Mouse (Mus musculus): ENCODE measurements at regions not wholly inside any gene's neighbourhood (a gene's known extent, or its start where the extent isn't known, plus 50 kb on each side); places are given as distances from the start of the nearest gene placed in this dataset.

GRCm38 (mm10) chr14:87215099-87215498, 74.1 kb upstream of the Diaph3 start:
- Histone ChIP-seq H3K27me3 (ENCODE audit: control insufficient read depth, insufficient read depth, low read length) (no peaks in the 10 kb centered on the region), H3K4me2 (replicated peaks; ENCODE audit: low read depth, low read length) (no peak overlapping the region), H3K9me3 (ENCODE audit: control insufficient read depth, low read depth, low read length) (no peaks in the 10 kb centered on the region), H3K27ac (ENCODE audit: low read length) (no peak overlapping the region), H3K4me3 (ENCODE audit: low read depth, low read length) (no peak overlapping the region), H3K4me1 (ENCODE audit: control insufficient read depth, insufficient read depth, low read length) (no peaks in the 10 kb centered on the region), H3K9ac (replicated peaks; ENCODE audit: low read depth, low read length) (no peak overlapping the region), H3K36me3 (ENCODE audit: control insufficient read depth, insufficient read depth, low read length) (no peaks in the 10 kb centered on the region)
- WGBS: 22% methylated on average over 2 of the region's 2 CpGs
- ATAC-seq (ENCODE audit: insufficient number of reproducible peaks, insufficient read depth, low FRiP score, low read depth): no peak

GRCm38 (mm10) chr14:87217042-87217441, 76.0 kb upstream of the Diaph3 start:
- ATAC-seq (ENCODE audit: insufficient number of reproducible peaks, insufficient read depth, low FRiP score, low read depth): no peak
- Histone ChIP-seq H3K27ac (ENCODE audit: low read length) (no peak overlapping the region), H3K27me3 (ENCODE audit: control insufficient read depth, insufficient read depth, low read length) (no peaks in the 10 kb centered on the region), H3K4me2 (replicated peaks; ENCODE audit: low read depth, low read length) (no peak overlapping the region), H3K4me1 (ENCODE audit: control insufficient read depth, insufficient read depth, low read length) (no peaks in the 10 kb centered on the region), H3K4me3 (ENCODE audit: low read depth, low read length) (no peak overlapping the region), H3K9me3 (ENCODE audit: control insufficient read depth, low read depth, low read length) (no peaks in the 10 kb centered on the region; the same call in 1 of the 2 replicates), H3K9ac (replicated peaks; ENCODE audit: low read depth, low read length) (no peak overlapping the region), H3K36me3 (ENCODE audit: control insufficient read depth, insufficient read depth, low read length) (no peaks in the 10 kb centered on the region)
- WGBS: 76% methylated on average over 7 of the region's 7 CpGs

GRCm38 (mm10) chr14:87219975-87220374, 78.9 kb upstream of the Diaph3 start:
- H3K4me1 ChIP-seq (ENCODE audit: control insufficient read depth, insufficient read depth, low read length): no peaks in the 10 kb centered on the region
- ATAC-seq (ENCODE audit: insufficient number of reproducible peaks, insufficient read depth, low FRiP score, low read depth): no peak
- no peak overlapping the region for H3K4me2 ChIP-seq (replicated peaks; ENCODE audit: low read depth, low read length)

GRCm38 (mm10) chr14:87224870-87225269, 83.8 kb upstream of the Diaph3 start:
- Histone ChIP-seq H3K4me3 (ENCODE audit: low read depth, low read length) (no peak overlapping the region), H3K4me2 (replicated peaks; ENCODE audit: low read depth, low read length) (no peak overlapping the region), H3K27ac (ENCODE audit: low read length) (no peak overlapping the region), H3K9ac (replicated peaks; ENCODE audit: low read depth, low read length) (no peak overlapping the region), H3K27me3 (ENCODE audit: control insufficient read depth, insufficient read depth, low read length) (no peaks in the 10 kb centered on the region), H3K36me3 (ENCODE audit: control insufficient read depth, insufficient read depth, low read length) (no peaks in the 10 kb centered on the region), H3K9me3 (ENCODE audit: control insufficient read depth, low read depth, low read length) (no peaks in the 10 kb centered on the region; the same call in 1 of the 2 replicates), H3K4me1 (ENCODE audit: control insufficient read depth, insufficient read depth, low read length) (no peaks in the 10 kb centered on the region)
- no peak for ATAC-seq (ENCODE audit: insufficient number of reproducible peaks, insufficient read depth, low FRiP score, low read depth)
- 57% methylated on average over 5 of the region's 5 CpGs for WGBS

More at GRCm38 (mm10) chr14:87219975-87220374, 78.9 kb upstream of the Diaph3 start:
- Histone ChIP-seq H3K27me3 (ENCODE audit: control insufficient read depth, insufficient read depth, low read length) (no peaks in the 10 kb centered on the region), H3K36me3 (ENCODE audit: control insufficient read depth, insufficient read depth, low read length) (no peaks in the 10 kb centered on the region), H3K27ac (ENCODE audit: low read length) (no peak overlapping the region), H3K9me3 (ENCODE audit: control insufficient read depth, low read depth, low read length) (no peaks in the 10 kb centered on the region; the same call in 1 of the 2 replicates), H3K4me3 (ENCODE audit: low read depth, low read length) (no peak overlapping the region), H3K9ac (replicated peaks; ENCODE audit: low read depth, low read length) (no peak overlapping the region)
- 83% methylated on average over 3 of the region's 3 CpGs for WGBS

- no peak for ATAC-seq (ENCODE audit: insufficient number of reproducible peaks, insufficient read depth, low FRiP score, low read depth)
- Histone ChIP-seq H3K36me3 (ENCODE audit: control insufficient read depth, insufficient read depth, low read length) (no peaks in the 10 kb centered on the region), H3K9ac (replicated peaks; ENCODE audit: low read depth, low read length) (no peak overlapping the region), H3K27me3 (ENCODE audit: control insufficient read depth, insufficient read depth, low read length) (no peaks in the 10 kb centered on the region), H3K9me3 (ENCODE audit: control insufficient read depth, low read depth, low read length) (no peaks in the 10 kb centered on the region), H3K4me1 (ENCODE audit: control insufficient read depth, insufficient read depth, low read length) (no peaks in the 10 kb centered on the region), H3K27ac (ENCODE audit: low read length) (no peak overlapping the region), H3K4me3 (ENCODE audit: low read depth, low read length) (no peak overlapping the region), H3K4me2 (replicated peaks; ENCODE audit: low read depth, low read length) (no peak overlapping the region)
- 83% methylated on average over 2 of the region's 2 CpGs for WGBS
These were observed 108.2 kb upstream of the Diaph3 start for GRCm38 (mm10) chr14:87249258-87249657.

- no peak for ATAC-seq (ENCODE audit: insufficient number of reproducible peaks, insufficient read depth, low FRiP score, low read depth)
- no peaks in the 10 kb centered on the region for H3K27me3 ChIP-seq (ENCODE audit: control insufficient read depth, insufficient read depth, low read length)
- no peak overlapping the region for H3K9ac ChIP-seq (replicated peaks; ENCODE audit: low read depth, low read length)
- H3K36me3 ChIP-seq (ENCODE audit: control insufficient read depth, insufficient read depth, low read length): no peaks in the 10 kb centered on the region
- H3K4me1 ChIP-seq (ENCODE audit: control insufficient read depth, insufficient read depth, low read length): no peaks in the 10 kb centered on the region
- H3K9me3 ChIP-seq (ENCODE audit: control insufficient read depth, low read depth, low read length): no peaks in the 10 kb centered on the region
- H3K27ac ChIP-seq (ENCODE audit: low read length): no peak overlapping the region
- no peak overlapping the region for H3K4me2 ChIP-seq (replicated peaks; ENCODE audit: low read depth, low read length)
- WGBS: 84% methylated on average over 5 of the region's 5 CpGs
- H3K4me3 ChIP-seq (ENCODE audit: low read depth, low read length): no peak overlapping the region
These were observed 114.6 kb upstream of the Diaph3 start for GRCm38 (mm10) chr14:87255484-87256208.

- H3K36me3 ChIP-seq (ENCODE audit: control insufficient read depth, insufficient read depth, low read length): no peaks in the 10 kb centered on the region
- WGBS: 41% methylated on average over 5 of the region's 5 CpGs
- no peaks in the 10 kb centered on the region for H3K9me3 ChIP-seq (ENCODE audit: control insufficient read depth, low read depth, low read length)
- no peak overlapping the region for H3K4me3 ChIP-seq (ENCODE audit: low read depth, low read length)
- ATAC-seq (ENCODE audit: insufficient number of reproducible peaks, insufficient read depth, low FRiP score, low read depth): no peak
- no peak overlapping the region for H3K4me2 ChIP-seq (replicated peaks; ENCODE audit: low read depth, low read length)
- H3K27ac ChIP-seq (ENCODE audit: low read length): no peak overlapping the region
- no peaks in the 10 kb centered on the region for H3K27me3 ChIP-seq (ENCODE audit: control insufficient read depth, insufficient read depth, low read length)
- no peaks in the 10 kb centered on the region for H3K4me1 ChIP-seq (ENCODE audit: control insufficient read depth, insufficient read depth, low read length)
- no peak overlapping the region for H3K9ac ChIP-seq (replicated peaks; ENCODE audit: low read depth, low read length)
These were observed 120.7 kb upstream of the Diaph3 start for GRCm38 (mm10) chr14:87261726-87262125.

GRCm38 (mm10) chr14:87264826-87265225, 123.8 kb upstream of the Diaph3 start:
- no peak overlapping the region for H3K9ac ChIP-seq (replicated peaks; ENCODE audit: low read depth, low read length)
- H3K4me3 ChIP-seq (ENCODE audit: low read depth, low read length): no peak overlapping the region
- H3K36me3 ChIP-seq (ENCODE audit: control insufficient read depth, insufficient read depth, low read length): no peaks in the 10 kb centered on the region
- no peak for ATAC-seq (ENCODE audit: insufficient number of reproducible peaks, insufficient read depth, low FRiP score, low read depth)
- H3K27me3 ChIP-seq (ENCODE audit: control insufficient read depth, insufficient read depth, low read length): no peaks in the 10 kb centered on the region
- WGBS: 62% methylated on average over 4 of the region's 4 CpGs
- no peaks in the 10 kb centered on the region for H3K9me3 ChIP-seq (ENCODE audit: control insufficient read depth, low read depth, low read length)
- no peak overlapping the region for H3K4me2 ChIP-seq (replicated peaks; ENCODE audit: low read depth, low read length)
- H3K4me1 ChIP-seq (ENCODE audit: control insufficient read depth, insufficient read depth, low read length): no peaks in the 10 kb centered on the region
- H3K27ac ChIP-seq (ENCODE audit: low read length): no peak overlapping the region

- H3K9ac ChIP-seq (replicated peaks; ENCODE audit: low read depth, low read length): no peak overlapping the region
- no peaks in the 10 kb centered on the region for H3K9me3 ChIP-seq (ENCODE audit: control insufficient read depth, low read depth, low read length)
- 20% methylated on average over 6 of the region's 6 CpGs for WGBS
- H3K4me1 ChIP-seq (ENCODE audit: control insufficient read depth, insufficient read depth, low read length): 0 out of 2 replicates have a peak, but pooled peaks cover 2% of the 10 kb centered on the region
- H3K4me2 ChIP-seq (replicated peaks; ENCODE audit: low read depth, low read length): no peak overlapping the region
- no peak overlapping the region for H3K4me3 ChIP-seq (ENCODE audit: low read depth, low read length)
- no peaks in the 10 kb centered on the region for H3K36me3 ChIP-seq (ENCODE audit: control insufficient read depth, insufficient read depth, low read length)
- no peaks in the 10 kb centered on the region for H3K27me3 ChIP-seq (ENCODE audit: control insufficient read depth, insufficient read depth, low read length)
- no peak for ATAC-seq (ENCODE audit: insufficient number of reproducible peaks, insufficient read depth, low FRiP score, low read depth)
- no peak overlapping the region for H3K27ac ChIP-seq (ENCODE audit: low read length)
These were observed 125.3 kb upstream of the Diaph3 start for GRCm38 (mm10) chr14:87266309-87266708.
